Mouse (Mus musculus): ENCODE measurements around the gene Hoxd11.

Gene Hoxd11

DNA sequence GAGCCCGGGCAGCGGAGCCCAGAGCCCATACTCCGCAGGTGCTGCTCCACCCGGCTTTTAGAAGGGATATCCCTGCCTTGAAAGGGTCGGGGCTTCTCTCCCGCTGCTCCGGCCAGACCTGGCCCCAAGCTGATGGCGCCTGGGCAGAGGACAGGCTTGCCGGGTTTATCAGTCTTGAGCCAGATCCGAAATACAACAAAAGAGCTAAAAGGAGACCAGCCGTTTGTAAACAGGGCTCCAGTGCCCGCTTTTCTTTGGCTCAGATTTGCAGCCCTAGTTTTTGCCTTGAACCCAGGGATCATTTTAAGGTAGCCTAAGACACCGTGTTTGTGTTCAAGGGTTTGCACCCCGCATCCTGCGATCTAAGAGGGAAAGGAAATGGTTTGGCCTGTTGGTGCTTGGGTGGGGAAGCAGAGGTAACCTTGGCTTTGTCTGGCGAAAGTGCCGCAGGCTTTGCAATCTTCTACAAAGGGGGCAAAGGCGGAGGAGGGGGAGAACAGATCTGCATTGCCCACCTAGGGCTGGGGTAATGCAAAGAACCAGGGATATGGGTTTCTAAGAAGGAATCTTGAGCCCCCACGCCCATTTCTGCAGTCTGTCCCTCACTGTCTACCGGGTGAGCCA lies 13.6 kb downstream of the Hoxd11 start:
- intact Hi-C loops (cut with DNase I), result loop anchor here (10.0 kb wide), 1 partner anchor 622 kb away; no protein-coding TSS in a partner anchor

DNA sequence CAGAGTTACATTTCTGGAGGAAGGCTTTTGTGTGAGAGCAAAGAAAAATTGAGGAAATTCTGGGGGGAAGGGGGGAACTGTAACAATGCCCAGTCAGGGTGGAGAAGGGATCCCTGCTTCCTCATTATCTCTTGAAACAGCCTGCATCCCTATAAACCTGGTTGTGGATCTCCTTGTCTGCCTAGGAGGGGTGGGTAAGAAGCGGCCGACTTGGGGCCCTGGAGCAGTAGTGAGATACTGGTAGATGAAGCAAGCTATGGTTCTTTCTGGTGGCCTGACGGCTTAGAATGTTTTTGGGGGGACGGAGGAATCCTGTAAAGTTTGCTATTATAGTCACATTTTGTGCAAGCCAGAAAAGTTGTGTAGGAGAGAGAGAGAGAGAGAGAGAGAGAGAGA lies 14.1 kb downstream of the Hoxd11 start:
- intact Hi-C loops (cut with DNase I), result loop anchor here (10.0 kb wide), 1 partner anchor 621 kb away; no protein-coding TSS in a partner anchor

DNA sequence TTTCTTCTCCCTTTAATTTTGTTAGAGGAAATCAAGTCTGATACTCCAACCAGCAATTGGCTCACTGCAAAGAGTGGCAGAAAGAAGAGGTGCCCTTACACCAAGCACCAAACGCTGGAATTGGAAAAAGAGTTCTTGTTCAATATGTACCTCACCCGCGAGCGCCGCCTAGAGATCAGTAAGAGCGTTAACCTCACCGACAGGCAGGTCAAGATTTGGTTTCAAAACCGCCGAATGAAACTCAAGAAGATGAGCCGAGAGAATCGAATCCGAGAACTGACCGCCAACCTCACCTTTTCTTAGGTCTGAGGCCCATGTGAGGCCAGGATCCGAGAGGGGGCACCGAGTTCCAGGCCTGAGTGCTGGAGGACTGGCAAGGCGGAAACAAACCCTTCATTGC lies 14.7 kb downstream of the Hoxd11 start:
- intact Hi-C loops (cut with DNase I), result loop anchor here (10.0 kb wide), 1 partner anchor 621 kb away; no protein-coding TSS in a partner anchor

DNA sequence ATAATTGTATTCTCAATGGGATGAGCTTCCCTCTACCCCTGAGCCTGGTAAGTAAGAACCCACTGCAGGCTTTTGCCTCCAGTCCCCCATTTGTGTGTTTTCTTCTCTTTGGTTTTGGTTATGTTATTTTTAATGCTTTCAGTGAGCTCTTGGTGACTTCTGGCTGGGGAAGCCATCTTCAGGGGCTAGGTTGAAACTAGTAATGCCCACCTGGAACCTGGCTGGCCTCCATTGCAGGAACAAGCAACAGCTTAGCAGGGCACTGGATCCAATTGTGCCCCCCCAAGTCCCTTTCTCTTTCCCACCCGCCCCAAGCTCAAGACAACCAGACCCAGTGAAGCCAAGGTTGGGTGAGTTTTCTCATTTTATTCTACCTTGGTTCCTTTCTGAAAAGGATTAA lies 16.0 kb downstream of the Hoxd11 start:
- intact Hi-C loops (cut with DNase I), result loop anchor here (10.0 kb wide), 1 partner anchor 619 kb away; no protein-coding TSS in a partner anchor

DNA sequence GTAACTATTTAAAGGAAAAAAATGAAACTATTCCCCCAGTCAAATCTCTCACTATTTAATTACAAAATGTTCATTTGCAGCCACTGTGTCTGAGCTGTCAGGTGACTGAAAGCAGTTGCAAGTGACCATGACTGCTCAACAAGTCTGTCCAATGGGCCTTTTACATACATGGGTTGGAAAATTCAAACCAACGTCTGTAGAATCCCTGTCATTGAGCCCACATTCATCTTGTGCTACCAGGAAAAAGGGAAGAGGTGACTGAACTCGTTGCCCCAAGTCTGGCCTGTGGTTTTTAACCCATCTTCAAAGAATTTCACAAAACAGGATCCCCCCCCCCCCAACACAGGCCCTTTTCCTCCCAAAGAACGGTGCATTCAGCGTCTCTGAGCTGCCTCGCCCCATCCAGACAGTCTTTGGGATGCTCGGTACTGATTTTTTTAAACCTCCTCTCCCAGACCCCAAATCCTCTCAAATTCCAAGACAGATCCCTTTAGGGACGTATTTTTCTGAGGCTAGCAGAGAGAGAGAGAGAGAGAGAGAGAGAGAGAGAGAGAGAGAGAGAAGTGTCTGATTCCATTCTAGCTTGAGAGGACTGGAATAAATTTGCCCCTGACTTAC lies 16.6 kb downstream of the Hoxd11 start:
- intact Hi-C loops (cut with DNase I), result loop anchor here (10.0 kb wide), 1 partner anchor 619 kb away; no protein-coding TSS in a partner anchor

DNA sequence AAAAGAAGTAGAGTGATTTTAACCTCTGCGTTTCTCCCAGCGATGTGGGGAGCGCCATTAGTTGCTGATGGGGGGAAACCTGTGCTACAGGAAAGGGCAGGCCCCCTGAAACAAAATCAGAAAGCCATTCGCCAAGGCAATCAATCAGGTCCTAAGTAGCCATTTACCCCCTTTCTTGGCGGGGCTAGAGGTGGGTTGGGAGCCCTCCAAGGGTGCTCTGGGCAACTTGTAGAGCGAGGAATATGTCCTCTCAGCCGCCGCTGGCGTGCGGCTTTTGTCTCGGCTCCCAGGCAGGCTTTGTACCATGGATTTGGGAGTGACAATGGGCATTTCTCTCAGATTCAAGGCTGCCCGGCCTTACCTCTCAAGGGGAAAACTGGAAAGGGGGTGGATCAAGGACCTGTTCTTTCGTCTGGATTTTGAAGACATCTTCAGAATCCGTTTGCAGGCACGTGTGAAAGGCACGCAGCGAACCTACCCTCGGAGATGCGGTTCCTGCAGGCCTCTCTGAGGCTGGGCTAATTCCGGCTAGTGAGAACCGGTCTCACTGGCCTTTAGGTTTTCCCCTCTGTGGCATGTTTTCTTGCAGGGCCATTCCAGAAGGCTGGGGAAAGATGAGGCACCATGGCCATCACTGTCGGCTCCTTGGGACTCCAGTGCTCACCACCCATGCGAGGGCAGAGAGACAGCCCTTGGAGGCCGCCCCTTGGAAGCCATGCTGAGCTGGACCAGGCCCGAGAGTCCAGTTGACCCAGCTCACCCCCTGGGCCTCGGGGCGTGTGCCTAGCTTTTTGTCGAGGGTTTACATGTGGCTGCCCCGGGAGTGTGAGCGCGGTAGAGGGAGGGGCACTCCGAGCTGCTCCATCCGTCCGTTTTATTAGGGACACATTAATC lies 17.3 kb downstream of the Hoxd11 start:
- intact Hi-C loops (cut with DNase I), result loop anchor here (10.0 kb wide), 1 partner anchor 618 kb away; no protein-coding TSS in a partner anchor

DNA sequence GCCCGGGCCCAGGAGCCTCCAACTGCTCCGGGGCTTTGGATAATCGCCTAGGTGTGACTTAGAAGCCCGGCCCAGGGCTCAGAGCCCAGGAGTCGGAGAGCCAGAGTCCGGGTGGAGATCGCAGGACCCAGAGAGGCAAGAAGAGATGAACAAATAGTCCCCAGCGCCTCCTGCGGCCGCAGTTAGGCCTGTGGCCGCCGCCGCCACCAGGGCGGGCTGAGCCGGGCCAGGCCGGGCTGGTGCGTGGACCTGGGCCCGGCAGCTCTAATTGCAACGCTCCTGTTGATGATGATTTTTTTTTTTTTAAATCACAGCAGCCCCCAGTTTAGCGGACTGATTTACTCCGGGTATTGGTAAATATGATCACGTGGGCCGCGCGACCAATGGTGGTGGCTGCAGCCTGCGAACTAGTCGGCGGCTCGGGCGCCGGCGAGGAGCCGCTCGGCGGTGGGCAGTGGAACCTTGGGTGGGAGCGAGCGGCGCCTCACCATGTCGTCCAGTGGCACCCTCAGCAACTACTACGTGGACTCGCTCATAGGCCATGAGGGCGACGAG lies 18.3 kb downstream of the Hoxd11 start, which contains the start of gene Hoxd9:
Gene Hoxd9, plus strand, starts transcription at position 161 of the 555 bp plus-strand sequence.
- intact Hi-C loops (cut with DNase I), result loop anchor here (10.0 kb wide), 1 partner anchor 617 kb away; no protein-coding TSS in a partner anchor

DNA sequence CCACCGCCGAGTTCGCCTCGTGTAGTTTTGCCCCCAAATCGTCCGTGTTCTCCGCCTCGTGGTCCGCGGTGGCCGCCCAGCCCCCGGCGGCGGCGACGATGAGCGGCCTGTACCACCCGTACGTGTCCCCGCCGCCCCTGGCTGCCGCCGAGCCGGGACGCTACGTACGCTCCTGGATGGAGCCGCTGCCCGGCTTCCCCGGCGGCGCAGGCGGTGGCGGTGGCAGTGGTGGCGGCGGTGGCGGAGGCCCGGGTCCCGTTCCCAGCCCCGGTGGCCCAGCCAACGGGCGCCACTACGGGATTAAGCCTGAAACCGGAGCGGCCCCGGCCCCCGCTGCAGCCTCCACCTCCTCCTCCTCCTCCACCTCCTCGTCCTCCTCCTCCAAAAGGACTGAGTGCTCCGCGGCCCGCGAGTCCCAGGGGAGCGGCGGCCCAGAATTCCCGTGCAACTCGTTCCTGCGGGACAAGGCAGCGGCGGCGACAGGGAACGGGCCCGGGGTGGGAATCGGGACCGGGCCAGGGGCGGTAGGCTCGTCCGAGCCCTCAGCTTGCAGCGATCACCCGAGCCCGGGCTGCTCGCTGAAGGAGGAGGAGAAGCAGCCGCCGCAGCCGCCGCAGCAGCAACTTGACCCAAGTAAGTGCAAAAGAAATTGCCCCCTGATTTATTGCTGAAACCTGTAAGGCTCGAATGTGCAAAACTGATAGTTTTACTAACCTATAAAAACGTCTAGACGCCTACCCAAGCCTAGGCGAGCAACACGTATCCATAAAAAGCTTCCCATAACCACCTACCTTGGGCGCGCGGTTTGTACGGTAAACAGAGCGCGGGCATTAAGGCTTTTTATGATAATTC lies 19.1 kb downstream of the Hoxd11 start:
- intact Hi-C loops (cut with DNase I), result loop anchor here (10.0 kb wide), 1 partner anchor 616 kb away; no protein-coding TSS in a partner anchor

DNA sequence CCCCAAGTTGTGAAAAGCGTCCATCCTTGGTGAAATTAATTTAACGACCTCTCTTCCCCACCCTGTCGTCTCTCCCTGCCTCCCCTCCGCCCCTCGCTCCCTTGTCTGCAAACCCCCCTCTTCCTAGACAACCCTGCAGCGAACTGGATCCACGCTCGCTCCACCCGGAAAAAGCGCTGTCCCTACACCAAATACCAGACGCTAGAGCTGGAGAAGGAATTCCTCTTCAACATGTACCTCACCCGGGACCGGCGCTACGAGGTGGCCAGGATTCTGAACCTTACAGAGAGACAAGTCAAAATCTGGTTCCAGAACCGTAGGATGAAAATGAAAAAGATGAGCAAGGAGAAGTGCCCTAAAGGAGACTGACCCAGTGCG lies 19.7 kb downstream of the Hoxd11 start:
- intact Hi-C loops (cut with DNase I), result loop anchor here (10.0 kb wide), 1 partner anchor 616 kb away; no protein-coding TSS in a partner anchor

DNA sequence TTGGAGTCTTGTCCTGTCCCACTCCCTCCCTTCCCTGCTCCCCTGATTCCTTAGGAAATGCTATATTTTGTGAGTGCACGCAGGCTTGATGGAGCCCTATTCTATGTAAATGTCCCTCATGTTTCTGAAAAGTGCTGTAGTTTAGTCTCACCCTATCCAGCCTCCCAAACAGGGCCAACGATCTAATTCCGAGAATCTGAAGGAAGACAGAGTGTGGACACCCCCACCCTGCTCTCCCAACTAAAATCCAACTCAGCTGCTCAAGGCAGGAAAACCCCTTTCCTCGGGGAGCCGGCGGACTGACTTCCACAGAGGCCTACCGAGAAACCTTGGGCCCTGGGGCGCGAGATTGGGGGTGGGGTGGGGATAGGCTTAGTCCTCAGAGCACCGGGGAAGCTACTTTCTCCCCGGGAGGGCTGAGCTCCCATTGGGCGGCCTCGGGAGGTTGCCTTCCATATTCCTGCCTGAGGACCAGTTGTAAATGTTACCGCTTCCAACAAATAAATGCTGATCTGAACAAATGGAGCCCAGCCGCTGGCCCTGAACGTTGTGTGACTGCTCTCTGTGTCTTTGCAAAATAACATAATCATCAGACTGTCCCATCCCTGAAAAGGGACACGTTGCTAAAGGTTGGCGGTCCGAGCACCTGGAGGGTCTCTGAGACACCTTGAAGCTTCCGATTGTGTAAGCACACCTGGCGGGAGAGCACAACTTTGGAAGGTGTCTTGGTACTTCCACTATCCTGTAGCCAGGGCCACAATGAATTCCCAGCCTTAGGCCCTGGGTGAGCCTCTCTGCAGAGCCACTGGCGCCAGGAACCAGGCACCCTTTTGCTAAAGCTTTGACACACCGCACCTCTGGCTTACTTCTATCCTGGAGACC lies 20.5 kb downstream of the Hoxd11 start:
- intact Hi-C loops (cut with DNase I), result loop anchor here (5.0 to 10.0 kb wide), 4 partner anchors 262 to 887 kb away; no protein-coding TSS in a partner anchor

DNA sequence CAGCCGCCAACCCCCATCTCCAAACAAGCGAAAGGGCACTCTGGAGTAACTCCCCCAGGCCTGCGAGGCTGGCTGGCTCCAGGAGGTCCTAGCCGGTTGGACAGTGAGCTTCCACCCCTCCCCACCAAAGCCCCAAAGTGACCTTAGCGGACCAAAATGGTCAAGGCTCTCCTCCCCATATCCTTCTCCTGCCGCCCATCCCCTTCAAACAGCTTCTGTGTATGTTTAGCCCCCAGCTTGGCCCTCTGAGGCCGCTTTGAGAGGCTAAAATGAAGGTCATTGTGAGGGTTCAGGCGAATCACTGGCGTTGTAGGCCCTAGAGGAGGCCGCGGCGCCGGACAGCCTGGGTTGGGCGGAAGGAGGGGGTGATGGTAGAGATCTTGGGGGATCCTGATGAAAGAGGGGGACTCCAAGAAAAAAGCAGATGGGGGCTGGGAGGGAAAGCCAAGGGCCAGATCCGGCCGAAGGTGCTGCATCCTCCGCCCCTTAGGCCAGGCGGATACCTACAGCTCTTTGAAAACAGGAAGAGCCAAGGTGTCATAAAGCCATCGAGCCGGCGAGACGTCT lies 21.3 kb downstream of the Hoxd11 start:
- intact Hi-C loops (cut with DNase I), result loop anchor here (5.0 kb wide), 3 partner anchors 262 to 887 kb away; no protein-coding TSS in a partner anchor

DNA sequence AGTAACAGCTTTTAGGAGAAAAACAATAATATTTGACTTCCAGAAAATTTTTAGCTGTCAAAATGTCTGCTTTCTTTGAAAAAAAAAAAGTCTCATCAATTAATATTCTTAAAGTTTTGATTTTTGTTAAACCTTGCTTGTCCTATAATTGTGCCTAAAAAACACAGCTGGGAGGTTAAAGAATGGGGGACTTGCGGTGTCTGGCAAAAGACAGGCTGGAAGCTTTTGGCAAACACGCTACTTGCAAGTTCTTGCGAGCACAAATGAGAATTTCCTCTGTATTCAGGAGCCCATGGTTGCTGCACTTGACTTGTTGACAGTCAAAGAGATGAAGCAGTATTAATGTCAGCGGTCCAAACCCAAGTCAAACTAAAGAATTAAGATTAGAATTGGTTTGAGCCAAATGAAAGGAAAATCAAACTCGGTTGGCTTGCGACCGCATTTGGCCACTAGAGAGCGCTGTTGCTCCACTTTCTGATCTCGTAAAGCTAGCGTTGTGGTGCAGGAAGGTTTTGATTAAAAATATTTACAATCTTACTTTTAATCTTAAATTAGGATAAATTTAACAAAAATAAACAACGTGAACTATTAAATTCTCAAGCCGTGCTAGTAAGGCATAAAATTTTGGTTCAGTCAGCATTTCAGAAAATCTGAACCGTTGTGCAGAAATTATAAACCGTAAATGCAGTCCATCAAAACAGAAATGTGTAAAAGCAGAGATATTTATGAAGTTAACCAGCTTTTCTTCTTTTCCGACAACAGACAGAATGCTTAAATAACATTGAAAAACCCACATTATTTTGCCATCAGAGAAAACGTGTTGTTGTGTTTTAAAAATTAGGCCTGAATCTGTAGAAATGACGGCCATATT lies 22.8 kb downstream of the Hoxd11 start:
- intact Hi-C loops (cut with DNase I), result loop anchor here (5.0 kb wide), 3 partner anchors 260 to 885 kb away; no protein-coding TSS in a partner anchor

DNA sequence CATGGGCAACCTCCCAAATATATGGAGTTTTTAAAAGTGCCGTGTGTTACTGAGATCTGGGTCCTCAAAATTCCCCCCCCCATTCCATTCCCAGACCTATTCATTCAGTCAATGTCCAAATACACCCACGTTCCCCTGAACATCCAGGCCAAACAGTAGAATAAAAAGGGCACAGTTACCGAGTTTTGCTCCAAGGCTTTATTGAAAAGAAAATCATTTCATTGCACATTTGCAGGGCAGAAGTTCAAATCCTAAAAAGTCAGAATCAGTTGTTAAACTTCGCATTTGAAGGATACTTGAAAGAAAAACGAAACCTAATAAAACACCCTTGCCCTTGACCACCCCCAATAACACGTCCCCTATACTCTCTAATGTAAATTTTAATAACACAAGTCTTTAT lies 23.5 kb downstream of the Hoxd11 start:
- intact Hi-C loops (cut with DNase I), result loop anchor here (5.0 kb wide), 3 partner anchors 259 to 884 kb away; no protein-coding TSS in a partner anchor

DNA sequence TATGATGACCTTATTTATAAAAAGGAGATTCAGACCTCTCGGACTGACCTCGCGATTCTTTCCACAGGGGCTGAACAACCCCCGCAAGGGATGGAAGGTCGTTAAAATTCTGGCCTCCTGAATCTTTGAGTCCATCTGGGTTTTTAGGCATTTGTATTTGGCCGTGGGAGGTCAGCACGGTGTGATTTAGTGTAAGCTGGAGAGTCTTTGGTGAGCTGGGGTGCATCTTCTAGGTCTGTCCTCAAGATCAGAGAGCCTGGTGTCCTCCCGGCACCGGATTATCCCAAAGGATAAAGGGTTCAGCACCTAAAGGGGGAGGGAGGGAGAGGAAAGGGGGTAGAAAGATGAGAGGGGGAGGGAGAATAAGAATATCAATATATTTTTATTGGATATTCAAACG lies 24.0 kb downstream of the Hoxd11 start:
- intact Hi-C loops (cut with DNase I), result loop anchor here (5.0 kb wide), 3 partner anchors 259 to 884 kb away; no protein-coding TSS in a partner anchor

DNA sequence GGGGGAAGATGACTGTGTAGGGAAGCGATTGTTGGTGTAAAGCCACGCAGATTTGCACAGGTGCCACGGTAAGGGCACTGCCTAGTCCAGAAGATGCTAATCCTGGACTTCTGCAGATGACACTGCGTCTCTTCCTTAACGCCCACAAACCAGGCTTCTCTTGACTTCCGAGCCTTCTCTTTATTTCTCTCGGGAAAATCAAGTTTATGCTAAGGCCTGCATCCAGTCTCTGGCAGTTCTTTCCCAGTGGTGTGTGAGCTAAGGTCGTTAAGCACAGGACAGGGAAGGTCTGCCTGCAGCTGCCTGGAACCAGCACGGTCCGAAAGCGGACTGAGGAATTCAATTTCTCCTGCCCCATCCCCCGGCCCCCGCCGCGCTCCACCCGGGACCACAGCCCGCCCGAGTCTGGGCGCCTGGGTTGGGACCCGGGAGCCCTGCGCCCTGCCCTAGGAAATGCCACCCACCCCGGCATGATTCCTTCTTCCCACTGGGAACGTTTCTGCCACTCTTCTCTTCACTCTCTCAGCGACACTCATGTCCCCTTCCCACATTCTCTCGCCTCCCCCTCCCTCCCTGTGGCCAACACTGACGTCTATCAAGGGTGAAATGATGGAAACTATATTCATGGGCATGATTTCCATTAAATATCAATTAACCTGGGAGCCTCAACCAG lies 24.5 kb downstream of the Hoxd11 start:
- intact Hi-C loops (cut with DNase I), result loop anchor here (2.0 to 5.0 kb wide), 4 partner anchors 258 to 883 kb away; no protein-coding TSS in a partner anchor

DNA sequence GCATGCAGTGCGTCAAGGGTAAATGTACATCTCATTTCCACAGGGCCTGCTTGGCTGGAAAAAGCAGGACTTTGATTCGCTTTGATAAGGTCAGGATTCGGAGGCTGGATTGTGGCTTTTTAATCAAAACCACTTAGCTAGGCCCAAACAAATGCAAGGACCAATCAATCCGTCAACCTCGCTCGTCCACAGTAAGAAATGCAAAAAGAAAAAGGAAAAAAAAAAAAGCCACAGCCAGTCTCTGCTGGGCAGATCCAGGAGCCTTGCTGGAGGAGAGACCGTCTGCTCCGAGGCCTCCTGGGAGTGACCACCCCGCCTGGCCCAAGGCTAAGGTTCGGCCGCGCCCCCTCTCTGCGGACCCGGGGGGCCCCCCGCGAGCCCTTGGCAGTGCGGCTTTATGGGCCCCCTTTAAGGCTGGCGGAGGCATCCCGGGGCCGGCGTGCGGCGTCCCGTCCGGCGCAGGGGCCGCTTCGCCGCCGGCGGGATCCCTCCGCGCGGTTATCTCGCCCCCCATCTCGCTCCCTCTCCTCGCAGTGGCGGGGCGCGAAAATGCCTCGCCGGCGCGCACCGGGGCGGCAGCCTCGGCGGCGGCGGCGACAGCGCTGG lies 25.1 kb downstream of the Hoxd11 start, which contains the start of gene Hoxd8:
Gene Hoxd8, plus strand, starts transcription at position 223 of the 606 bp plus-strand sequence.
- intact Hi-C loops (cut with DNase I), result loop anchor here (2.0 to 5.0 kb wide), 4 partner anchors 258 to 883 kb away; no protein-coding TSS in a partner anchor

All from adrenal gland (tissue).